Mouse (Mus musculus) 3T3-L1 (cell line): Measurements from ENCODE around the gene Itsn1.

Source experiments
- DNase-seq: peaks from one replicate; pipeline ENCODE4 v3.0.0-alpha.2; 2015; ENCODE audit warnings: low read depth, low spot score

Itsn1 gene

GRCm38 (mm10) chr16:91768586-91768985, 39.5 kb downstream of the Itsn1 start:
- DNase-seq, result no peak

DNA sequence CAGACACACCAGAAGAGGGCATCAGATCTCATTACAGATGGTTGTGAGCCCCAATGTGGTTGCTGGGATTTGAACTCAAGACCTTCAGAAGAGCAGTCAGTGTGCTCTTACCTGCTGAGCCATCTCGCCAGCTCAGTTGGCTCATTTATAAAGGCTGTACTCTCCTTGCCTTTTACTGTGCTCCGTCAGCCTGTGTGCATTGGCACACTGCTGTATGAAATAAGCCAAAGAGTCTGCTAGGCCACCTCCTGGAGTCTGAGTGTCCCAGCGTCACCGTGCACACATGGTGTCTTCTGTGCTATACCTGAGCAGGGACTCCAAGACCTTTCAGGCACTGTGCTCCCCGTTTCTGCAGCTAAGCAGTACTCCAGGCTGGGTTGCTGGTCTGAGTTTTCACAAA, 40.8 kb downstream of the Itsn1 start:
- no peak for DNase-seq

DNA sequence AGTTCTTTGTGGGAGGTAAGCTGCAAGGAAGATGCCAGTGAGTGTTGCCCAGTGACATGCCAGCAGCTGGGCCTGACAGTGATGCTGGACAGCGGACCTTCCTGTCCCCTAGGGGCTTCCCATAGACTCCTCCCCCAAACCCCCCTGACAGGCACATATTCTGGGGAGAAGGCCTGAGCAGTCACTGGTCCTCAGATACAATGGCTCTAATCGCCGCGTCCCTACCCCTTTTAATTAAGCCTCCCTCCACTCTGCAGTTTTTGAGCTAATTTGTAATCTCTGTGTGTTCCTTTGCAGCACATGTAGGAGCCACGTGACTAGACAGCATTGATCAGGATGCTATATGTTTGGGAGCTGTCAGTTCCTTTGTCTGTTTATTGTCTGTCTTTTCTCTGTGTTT, 41.6 kb downstream of the Itsn1 start:
- DNase-seq, result no peak

DNA sequence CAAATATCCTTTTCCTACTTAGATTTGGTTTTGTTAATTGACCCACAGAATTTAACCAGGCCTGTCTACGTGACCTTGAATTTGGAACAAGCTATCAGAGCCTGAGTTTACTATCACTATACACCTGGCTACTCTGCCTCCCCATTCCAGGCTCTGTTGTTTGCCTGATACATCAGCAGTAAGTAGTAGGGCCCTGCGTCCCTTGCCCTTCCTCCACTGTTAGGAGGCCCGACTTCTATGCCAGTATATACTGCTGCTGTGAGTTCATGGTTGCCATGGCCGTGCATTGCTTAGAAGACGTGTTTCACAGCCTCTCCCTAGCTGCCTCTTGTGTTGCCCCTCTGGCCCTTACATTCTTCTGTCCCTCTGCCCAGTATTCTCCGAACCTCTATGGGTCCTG, 42.3 kb downstream of the Itsn1 start:
- DNase-seq, result no peak

DNA sequence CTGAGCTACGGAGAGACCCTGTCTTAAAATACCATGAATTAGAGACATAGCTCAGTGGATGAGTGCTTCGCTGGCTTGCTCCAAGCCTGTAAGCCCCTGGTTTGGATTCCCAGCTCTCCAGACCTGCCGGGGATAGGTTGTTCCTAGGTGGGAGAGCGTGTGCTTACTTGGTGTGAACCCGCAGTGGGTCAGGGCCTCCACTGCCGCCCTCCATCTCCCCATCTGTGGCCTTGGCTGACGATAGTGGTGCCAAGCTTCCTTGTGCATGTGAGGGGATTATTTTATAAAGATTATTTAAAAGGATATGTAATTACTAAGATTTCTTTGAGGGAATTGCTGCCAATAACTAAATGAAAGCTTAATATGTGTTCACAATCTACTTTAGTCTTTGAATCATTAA, 43.5 kb downstream of the Itsn1 start:
- DNase-seq, result no peak

DNA sequence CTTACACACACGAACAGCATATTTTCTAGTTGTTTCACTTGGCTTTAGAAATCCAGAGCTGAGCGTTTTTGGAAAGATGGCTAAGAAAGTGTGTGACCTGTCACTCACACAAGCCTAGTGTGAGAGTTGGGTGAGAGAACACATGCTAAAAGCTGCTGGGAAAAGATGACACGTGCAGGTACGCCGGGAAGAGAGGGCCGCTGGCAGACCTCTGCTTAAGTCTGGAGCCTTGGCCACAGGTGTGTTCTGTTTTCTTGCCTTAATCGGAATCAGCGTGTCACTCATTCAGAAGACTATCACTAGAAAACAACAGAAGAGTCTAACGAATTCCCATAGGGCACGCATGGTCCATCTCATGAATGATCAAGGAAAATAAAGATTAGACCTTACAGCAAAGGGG, 50.5 kb downstream of the Itsn1 start:
- DNase-seq, result no peak

- DNase-seq, result no peak
Measured at GRCm38 (mm10) chr16:91780151-91780550, 51.1 kb downstream of the Itsn1 start.

- DNase-seq, result no peak
Measured at GRCm38 (mm10) chr16:91780826-91781225, 51.7 kb downstream of the Itsn1 start.

DNA sequence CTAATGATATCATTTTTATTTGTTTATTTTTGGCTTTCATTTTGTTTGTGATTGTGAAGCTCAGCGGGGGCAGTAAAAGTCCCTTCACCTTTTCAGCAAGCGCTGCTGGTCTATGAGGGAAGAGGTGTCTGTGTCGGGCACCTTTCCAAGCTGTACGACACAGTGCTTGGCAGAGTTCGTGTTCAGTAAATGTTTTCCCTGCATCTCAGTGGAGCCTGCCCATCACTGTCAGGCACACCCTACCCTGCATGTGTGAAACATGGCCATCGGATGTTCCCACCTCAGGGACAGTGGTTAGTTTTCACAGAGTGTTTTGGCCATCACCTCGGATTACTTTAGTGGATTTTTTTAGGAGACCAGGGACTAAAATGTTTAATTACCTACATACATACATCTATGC, 54.1 kb downstream of the Itsn1 start:
- no peak for DNase-seq

GRCm38 (mm10) chr16:91784298-91784697, 55.2 kb downstream of the Itsn1 start:
- DNase-seq, result no peak

GRCm38 (mm10) chr16:91786425-91786824, 57.3 kb downstream of the Itsn1 start:
- DNase-seq, result peak; percentile 24

DNA sequence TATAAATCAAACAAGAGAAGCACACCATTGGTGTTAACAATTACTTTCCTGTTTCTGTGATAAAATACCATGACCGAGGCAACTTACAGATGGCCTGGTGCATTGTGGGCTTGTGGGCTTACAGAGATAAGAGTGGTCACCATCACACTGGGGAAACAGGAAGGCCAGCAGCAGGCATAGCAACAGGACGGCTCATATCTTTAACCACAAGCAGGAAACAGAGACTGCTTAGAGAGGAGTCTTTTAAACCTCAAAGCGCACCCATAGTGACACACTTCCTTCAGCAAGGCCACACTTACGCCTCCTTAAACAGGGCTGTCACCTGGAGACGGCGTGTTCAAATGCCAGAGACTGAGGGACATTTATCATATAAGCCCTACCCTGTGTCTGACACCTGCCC, 60.6 kb downstream of the Itsn1 start:
- no peak for DNase-seq

DNA sequence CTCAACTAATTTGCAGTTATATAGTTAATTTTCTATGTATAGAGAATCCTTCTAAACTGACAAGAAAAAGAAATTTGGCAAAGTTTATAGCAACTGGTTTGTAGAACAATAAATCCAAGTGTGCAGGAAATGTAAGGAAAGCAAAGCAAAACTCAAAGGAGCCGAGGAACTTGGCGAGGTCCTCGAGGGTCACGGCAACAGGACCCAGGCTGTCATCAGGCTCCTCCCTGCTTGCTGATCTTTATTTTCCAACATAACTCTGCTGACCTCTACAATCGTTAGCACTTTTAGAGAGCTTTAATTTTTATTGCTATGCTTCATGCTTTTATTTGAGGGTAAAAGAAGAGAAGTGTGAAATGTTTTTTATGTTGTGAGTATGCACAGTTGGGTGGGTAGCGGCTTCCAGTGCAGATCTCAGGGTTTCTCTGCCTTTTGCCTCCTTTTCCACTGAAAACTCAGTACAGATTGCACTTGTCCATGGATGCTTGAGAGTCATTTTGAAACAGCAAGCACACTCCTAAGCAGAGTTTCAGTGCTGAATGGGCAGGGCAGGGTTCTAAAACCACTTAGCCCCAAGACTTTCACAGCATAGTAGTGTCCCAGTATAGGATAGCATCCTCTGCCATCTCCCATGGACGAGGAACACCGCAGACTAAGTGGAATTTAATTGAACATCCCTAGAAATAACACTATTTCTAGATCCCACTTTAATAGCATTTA, 63.6 kb downstream of the Itsn1 start:
- no peak for DNase-seq

DNA sequence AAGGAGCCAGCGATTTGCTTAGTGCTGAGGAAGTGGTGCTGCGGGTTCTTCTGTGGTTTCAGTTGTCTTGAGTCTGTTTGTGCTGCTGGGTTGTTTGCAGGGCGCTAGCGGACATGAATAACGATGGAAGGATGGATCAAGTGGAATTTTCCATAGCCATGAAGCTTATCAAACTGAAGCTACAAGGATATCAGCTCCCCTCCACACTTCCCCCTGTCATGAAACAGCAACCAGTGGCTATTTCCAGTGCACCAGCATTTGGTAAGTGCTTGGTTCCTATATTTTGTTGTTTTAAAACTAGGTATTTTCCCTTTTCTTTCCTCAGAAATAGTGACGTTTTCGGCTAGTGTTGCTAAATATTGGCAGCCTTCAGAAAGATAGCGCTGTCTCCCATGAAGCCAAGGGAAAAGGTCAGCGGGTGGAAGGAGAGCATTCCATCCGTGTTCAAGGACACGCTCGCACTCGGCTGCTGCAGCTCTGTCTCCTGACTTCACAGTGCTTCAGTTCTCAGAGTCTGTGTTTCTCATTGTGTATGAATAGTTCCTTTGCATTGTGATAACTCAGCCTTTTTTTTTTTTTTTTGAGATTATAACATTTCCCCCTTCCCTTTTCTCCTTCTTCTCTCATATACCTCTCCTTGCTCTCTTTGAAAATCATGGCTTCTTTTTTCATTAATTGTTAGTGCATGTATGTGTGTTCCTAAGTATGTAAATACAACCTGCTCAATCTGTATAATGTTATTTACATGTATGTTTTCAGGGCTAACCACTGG, 64.6 kb downstream of the Itsn1 start:
- no peak for DNase-seq

- no peak for DNase-seq
Measured at GRCm38 (mm10) chr16:91794306-91794705, 65.2 kb downstream of the Itsn1 start.

DNA sequence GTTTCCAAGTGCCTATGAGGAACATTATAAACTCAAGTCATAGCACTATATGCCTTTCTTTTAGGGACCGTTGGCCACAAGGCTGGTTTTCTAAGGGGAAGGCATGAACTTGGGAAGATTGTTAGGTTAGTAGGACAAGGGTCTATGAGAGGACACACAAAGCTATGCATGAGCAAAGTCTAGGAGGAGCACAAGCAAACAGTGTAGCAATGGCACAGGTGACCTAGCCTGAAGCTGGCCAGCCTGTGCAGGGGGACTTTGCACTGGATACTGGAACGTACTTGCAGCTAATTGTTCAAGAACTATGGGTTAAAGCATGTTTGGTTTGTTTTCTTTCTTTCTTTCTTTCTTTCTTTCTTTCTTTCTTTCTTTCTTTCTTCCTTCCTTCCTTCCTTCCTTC, 66.0 kb downstream of the Itsn1 start:
- DNase-seq, result no peak

GRCm38 (mm10) chr16:91795606-91796005, 66.5 kb downstream of the Itsn1 start:
- DNase-seq, result no peak

DNA sequence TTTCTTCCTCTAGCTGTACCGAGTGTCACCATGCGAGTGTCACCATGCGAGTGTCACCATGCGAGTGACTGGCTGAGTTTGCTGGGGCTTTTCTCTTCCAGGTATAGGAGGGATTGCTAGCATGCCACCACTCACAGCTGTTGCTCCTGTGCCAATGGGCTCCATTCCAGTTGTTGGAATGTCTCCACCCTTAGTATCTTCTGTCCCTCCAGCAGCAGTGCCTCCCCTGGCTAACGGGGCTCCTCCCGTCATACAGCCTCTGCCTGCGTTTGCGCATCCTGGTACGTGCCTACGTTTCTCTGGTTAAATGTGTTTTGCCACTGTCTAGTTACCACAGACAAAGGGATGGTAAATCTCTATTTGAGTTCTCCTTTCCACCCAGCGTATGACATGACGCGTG, 72.3 kb downstream of the Itsn1 start:
- DNase-seq, result no peak

GRCm38 (mm10) chr16:91802461-91803062, 73.5 kb downstream of the Itsn1 start:
- peak; percentile 50 for DNase-seq

GRCm38 (mm10) chr16:91804418-91804817, 75.3 kb downstream of the Itsn1 start:
- DNase-seq, result no peak

- no peak for DNase-seq
Measured at GRCm38 (mm10) chr16:91804831-91805230, 75.8 kb downstream of the Itsn1 start.

GRCm38 (mm10) chr16:91810235-91810634, 81.2 kb downstream of the Itsn1 start:
- DNase-seq, result no peak

- DNase-seq, result no peak
Measured at GRCm38 (mm10) chr16:91811339-91811738, 82.3 kb downstream of the Itsn1 start.
